Mouse (Mus musculus): Measurements from ENCODE around the gene Rad51b.

Gene Rad51b

DNA sequence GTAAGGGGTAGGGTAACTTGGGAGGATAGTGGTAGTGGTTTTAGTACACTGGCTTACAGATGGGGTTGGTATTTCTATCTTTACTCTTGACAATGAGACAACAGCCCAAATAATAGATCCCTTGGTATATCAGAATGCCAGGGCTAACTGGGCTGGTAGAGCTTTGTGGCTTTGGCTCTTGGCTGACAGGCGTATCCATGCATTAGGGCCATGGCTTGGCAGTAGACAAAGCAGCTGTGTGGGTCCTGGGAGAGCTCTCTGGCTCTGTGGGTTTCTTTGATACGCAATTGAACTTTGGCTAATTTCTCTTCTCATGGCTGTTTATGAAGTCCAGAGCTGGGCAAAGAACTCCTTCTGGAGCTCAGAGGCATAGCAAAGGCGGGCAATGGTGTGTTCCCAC is 488.6 kb downstream of the Rad51b start:
- no peak for DNase-seq

DNA sequence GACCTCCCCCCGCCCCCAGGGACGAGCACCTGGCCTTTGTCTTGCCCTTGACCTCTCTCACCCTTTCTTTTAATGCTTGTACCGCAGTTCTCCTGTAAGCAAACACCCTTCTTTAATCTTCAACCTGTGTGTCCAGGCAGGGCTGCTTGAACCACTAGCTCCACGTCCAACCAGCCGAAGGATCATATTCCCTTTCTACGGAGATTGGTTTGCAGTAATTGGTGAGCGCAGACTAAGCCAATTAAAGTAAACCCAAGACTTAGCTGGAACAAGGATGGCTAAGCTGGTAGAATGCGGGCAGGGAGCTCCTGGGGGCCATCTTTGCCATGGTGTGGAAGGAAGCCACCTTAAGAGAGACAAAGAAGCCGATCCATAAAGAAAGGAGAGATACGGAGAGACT is 490.5 kb downstream of the Rad51b start:
- DNase-seq, result no peak

DNA sequence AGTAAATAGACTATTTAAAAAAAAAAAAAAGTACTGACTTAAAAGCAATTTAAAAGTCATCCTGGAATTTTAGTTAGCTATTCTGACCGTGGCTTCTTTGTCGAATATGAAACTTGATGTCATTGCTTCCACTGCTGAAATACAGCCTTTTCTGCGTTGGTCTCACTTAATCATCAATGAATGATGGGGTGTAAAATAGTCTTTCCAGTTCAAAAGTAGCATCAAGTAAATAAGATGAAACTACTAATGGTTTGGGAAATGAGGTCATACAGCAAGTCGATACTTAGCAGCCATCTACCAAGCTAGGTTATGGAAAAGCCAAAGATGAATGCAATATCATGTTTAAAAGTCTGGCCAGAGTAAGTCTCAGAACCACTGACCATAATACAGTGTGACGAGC is 491.3 kb downstream of the Rad51b start:
- no peak for DNase-seq

DNA sequence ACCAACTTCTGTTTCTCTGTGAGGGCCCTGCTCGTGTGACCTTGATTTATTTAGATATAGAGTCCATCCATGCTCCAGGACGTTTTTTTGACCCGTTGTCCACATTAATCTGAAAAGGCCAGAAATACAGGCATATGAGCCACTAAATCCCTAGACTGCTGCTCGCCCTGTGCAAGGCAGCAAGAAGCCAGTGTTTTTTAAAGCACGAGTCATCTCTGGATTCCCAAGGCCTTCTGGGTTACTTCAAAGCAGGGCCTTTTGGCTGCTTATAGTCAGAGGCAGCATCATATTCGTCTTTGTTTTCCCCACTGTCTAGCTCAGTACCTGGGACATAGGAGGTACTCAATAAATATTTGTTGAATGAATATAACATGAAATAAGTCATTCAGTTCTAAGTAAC is 492.4 kb downstream of the Rad51b start:
- DNase-seq, result no peak

DNA sequence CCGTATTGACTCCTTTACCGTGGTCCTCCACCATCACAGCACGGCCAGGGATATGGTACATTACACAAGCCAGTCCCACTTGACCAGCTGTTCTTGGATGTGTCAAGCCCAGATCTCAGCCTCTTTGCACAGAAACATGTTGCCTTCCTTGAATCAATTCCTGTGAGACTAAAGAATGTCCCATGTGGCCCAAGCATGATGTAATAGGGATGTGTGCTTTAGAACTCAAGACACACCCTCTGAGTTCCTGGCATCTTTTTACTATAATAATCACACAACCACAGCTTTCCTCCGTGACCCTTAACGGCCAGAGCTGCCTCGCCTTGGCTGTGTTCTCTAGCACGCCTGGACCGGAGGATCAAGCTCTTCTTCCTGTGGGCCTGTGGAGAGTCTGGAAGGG is 496.3 kb downstream of the Rad51b start:
- DNase-seq, result no peak

DNA sequence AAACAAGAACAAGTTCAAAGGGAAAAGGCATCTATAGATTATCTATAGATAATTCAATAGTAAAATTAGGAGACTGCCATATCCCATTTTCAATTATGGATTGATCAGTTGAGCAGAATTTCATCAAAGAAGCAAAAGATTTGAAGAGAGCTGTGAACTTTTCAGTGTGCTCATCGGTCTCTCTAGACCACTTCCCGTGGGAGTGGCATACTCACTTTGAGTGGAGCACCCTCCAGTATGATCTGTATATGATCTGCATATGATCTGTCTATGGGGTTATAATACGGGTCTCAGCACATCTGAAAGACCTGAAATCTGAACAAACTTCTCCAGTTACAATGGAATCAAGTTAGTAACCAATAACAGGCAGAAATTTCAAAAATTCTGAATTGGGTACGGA is 497.7 kb downstream of the Rad51b start:
- no peak for DNase-seq

DNA sequence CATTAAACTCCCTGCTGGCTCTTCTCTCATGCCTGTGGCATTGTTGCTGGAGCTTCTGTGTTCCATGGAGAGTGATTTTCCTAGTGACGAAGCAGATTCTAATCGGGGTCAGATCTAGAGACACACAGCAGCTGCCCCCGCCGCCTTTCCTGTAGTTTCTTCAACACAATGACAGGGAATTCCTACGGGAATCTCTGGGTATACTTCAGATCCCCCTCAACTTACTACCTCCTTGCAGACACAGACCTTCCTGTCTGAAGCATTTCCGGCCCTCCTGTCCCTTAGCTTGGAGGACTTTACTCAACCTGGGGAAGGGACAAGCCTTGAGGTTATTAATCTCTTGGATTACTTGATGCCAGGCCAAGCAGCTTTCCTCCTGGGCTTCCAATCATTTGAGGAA is 499.2 kb downstream of the Rad51b start:
- DNase-seq, result no peak

DNA sequence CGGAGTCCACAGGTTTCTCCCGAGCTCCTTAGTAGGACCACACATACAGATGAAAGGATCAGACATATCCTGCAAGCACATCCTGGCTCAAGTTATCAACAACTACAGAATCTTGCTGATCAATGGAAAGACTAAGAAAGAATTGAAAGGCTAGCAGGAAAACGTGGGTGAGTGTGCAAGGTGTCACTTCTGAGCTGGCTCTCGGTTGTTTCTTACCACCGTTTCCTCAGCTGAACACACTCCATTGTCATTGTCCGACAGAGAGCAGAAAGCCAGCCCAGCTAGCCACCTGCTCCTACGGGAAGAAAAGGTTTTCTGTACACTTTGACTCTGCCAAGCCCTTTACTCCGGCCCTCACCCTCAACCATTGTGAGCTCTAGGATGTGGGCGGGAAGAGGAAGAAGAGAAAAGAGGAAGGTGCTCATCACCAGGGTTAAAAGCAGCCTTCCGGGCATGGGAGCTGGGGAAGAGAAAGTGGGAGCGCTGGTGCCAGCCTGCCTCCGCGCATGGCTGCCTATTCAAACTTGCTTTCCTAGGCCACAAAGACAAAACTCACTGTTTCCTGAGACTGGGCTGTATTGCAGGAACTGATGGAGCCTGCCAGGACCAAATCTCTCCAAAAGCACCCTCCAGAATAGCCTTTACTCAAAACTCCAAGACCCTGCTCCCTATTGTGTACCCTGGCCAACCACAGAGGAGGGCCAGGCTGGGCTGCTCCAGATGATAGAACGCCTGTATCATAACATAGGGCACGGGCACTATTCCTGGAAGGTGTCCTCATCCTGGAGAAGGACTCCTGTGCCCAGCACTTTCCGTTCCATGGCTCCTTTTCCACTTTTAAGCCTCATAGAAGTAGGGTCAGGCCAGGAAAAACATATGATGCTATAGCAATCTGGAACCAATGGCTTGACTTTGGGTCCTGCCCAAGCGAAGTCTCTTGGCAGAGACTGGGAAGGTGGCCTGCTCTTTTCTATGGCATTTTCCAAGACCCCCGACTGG is 500.0 kb downstream of the Rad51b start:
- no peak for DNase-seq

DNA sequence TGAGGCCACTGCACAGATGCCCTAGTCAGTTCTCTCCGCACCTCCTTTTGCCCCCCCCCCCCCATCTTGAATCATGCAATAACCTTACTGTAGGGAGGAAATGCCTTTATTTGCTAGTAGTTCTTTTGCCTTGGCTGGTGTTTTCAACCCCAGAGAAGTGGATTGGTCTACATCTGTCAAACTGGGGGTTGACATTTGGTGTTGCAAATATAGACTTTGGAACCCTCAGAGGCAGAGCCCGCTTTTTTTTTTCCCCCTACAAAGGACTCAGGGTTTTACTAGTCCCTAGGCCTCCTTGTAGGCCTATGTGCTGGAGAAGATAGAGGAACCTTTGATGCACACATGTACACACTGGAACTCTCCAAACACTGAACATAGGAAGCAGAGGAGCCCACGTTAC is 501.4 kb downstream of the Rad51b start:
- no peak for DNase-seq

DNA sequence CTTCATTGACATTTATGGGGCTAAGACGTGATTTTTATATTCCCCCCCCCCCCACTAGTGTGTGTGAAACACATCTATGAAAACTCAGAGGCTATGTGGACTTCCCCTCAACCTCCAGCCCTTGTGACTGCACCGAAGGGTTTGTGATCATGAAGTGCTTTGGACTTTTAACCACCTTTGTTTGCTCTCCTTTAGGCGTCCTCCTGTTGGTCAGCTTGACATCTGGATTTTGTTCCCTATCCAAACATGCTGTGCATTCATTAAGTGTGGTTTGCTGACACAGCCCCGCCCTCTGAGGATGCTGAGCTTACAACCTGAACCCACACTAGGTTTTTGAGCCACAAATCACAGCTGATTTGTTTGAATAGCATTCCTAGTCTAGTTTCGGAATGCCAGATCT is 502.3 kb downstream of the Rad51b start:
- no peak for DNase-seq

DNA sequence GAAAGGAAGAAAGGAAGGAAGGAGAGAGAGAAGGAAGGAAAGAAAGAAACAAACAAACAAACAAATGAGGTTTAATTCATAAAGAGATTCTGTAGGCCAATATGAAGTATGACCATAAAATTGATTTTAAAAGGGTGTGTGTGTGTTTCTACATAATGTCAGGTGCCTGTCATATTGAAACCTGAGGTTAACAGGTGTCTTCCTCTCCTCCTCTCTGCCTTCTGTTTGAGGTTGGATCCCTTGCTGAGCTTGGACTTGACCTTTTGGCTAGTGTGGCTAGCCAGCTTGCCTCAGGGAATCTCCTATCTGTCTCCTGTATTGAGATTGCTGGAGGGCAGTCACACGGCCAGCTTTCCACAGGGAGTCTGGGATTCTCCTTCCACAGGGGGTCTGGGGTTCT is 506.6 kb downstream of the Rad51b start:
- no peak for DNase-seq

DNA sequence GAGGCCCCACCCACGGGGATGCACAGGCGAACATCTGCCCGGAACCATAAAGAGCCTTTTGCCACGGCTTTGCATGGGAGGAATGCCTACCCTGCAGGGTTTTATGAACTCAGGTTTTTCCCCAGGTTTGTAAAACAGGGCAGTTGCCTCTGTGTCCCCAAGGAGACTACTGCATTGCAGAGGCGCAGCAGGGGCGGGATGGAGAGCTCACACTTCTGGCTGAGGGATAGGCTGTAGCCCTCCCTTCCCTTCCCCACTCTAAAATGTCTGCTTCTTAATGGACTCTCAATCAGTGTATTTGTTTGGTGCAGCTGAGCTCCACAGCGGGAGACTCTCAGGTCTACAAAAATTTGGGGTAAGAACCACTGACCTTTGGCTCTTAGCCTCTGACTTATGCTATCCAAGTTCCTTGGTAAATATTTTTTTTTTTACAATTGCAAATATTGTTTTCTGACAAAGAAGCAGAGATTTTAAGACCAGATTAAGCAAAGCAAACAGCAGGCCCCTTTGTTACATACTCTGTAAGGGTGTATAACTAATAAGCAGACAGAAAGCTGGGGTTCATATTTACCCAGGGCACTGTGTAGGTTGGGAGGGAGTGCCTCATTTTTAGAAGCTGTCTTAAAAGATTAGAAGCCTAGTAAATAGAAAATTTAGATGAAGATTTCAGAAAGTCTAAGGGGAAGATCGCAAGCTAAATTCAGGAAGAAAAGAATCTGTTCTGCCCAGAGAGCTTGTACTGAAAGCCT is 507.9 kb downstream of the Rad51b start:
- no peak for DNase-seq

DNA sequence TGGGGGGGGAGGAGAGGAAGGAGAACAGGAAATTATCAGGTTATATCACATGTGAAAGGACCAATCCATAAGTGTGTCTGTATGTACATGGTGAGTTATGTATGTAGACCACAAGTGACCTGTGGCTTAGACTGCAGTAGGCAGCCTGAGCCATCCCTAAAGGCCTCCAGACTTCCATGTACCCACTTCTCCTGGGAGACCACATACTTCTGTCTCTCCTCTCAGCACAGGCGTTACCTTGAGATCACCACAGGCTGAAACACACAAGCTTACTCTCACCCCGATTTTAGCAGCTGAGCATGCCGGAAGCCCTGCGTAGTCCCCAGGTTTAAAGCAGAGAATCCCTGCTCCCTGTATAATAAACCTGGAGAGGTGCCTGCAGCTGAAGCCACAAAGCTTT is 509.9 kb downstream of the Rad51b start:
- no peak for DNase-seq

DNA sequence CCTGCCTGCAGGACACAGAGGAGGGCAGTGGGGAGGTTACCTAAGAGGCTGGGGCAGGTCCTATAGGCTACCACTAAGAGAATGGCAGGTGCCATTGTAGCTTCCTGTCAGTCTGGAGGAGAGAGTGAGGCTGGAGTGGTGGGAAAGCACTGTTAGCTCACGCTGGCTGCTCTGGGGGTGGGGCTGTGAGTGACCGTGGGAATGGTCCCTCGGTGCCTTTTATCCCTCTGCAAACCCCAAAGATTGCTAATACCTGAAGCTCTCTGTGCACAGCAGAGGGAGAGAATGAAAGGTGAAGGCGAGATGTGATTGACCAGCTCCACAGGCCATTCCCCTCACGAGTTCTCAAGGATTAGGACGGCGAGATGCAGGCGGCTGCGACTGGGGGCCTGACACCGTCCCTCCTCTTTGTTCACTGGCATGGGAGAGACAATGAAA is 510.3 kb downstream of the Rad51b start:
- DNase-seq, result no peak

DNA sequence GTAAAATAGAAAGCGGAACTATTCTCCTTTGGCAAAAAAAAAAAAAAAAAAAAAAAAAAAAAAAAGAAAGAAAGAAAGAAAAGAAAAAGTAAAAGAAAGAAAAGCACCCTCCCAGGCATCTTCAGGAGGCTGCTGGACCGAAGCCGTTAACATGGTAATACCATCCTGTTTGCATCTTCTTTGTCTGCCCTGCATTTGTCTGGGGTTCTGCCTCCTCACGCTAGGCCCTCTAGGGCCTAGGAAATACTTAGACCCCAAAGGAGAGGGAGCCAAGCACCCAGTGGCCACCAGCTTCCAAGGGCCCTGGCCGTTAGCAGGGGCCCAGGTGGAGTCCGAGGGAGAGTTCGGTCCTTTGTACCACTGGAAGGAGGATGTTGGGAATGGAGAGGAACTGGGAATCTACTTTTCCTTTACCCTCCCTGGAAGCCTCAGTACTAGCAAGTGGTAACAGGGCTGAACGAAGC is 510.9 kb downstream of the Rad51b start:
- no peak for DNase-seq

DNA sequence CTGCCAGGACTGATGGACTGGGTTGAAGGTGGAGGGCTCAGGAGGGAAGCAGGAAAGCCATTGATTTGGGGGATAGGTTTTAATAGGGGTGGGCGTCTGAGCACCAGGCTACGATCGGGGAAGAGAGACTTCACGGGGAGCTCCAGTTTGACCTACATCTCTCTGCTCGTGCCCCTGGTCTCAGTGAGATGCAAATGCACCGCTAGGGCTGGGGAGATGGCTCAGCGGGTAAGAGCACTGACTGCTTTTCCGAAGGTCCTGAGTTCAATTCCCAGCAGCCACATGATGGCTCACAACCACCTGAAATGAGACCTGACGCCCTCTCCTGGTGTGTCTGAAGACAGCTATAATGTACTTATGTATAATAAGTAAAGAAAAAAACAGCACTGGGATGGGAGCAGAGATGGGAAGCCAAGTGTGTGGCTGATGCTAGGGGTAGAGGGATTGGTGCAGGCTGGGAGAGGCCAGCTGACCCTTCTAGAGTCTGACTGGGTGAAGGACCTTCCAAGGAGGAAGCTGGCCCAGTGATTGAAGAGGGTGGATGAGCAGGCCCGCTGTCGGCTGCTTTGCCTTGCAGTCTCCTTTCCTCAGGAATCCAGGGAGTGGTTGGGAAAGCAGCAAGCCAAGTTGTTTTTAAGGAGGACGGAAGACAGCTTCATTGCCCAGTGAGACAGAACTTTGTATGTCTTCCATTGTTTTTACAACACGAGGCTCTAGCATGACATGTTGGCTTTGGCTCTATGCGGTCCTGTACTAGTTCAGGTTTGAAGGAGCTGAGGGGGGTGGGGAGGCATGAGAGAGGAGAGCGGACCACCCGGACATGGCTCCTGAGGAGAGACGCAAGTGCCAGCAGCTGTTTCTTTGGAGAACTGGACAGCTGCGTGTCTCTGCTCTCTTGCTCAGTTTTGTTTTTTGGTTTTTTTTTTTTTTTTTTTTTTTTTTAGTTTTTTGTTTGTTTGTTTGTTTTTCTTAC is 511.6 kb downstream of the Rad51b start:
- DNase-seq, result no peak

DNA sequence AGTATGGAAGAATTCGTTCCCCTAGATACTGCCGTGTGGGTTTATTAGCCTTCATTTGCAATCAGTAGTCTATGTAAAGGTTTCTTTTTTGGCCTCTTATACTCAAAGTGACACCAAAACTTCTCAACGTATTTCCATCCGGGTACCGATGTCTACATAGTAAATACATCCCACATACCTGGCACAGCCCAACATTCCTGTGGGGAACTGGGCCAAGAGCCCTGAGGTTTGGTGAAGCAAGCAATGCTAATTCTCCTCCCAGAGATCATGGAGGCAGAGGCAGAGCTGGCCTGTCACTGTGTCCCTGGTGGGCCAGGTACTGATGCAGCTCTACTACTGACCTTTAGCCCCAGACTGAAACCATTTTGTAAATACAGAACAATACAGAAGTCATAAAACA is 512.4 kb downstream of the Rad51b start:
- no peak for DNase-seq

DNA sequence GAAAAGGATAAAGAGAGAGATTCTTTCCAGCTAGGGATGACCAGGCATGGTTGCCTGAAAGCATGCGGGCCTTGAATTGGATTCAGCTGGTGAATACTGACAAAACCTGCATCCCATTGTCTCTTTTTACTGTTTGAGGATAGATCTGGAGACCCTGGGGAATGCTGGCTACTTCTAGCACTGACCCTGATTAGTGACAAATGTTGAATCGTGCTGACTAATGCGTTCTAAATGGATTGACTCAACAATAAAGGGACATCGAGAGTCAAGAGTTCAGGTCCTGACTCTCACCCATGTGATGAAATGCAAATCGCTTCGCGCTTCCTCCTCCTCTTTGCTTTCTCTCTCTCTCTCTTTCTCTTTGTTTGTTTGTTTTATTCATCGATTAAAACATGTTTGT is 515.3 kb downstream of the Rad51b start:
- DNase-seq, result no peak

DNA sequence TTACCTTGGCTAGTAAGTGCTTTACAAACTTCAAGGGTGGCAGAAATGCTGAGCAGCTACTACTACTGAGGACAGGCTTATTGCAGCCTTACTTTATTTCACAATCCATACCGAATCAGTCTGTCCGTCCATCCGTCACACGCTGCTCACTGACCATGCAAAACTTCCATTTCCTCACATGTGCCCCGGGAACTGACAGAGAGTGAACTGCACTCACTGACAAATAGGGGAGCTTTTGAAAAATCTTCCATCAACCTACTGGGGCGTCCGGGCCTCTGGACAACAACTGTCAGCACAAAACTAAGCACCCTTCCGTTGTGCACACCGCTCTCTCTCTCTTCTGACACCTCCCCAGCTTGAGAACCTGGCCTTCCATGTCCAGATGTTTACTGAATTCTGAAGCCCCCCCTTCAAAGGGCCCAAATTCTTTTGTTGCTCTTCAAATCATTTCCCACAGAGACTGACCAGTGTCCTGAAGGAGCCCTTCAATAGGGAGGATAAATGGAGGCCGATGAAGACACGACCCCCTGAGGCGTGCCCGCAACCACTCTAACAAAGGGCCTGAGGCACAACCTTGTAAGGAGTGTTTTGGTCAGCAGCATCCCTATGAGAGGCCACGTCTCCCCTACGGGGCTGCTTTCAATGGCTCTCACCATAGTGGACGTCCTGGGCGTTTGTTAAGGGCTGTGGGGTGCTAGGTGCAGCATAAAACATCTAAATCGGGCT is 515.9 kb downstream of the Rad51b start:
- DNase-seq, result no peak

DNA sequence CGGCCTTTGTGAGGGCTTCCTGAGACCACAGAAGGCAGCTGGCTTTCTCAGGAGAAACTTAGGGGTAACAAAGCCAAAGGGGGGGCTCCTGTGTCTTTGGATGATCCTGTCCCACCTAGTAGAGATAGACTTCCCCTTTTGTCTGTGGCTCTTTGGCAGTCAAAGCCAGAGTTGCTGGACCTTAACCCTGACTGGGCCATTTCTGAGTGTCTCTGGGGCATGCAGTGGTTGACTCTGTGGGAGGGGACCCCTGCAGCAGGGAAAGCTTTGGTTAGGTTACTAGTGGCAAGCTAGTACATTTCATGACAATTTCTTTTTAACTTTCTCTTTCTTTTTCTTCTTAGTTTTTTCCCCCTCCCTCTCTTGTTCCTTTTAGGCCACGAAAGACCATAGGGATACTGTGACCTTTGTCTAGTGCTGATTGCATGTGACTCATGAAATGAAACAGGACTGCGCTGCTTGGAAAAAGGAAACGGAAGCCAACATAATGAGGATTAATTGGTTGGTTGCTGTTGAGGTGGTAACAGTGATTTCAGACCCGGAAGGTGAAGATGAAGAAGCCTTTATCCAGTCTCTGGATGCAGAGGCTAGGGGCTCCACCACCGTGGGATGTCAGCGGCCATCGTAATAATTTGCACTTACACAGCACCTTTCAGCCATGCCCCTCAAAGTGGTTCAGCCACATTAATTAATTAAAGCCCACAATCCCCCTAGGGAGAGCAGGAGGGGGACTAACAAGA is 516.7 kb downstream of the Rad51b start:
- DNase-seq, result no peak

All from cerebellum, adult 11 months (tissue).